Mouse (Mus musculus) midbrain, embryonic 15.5 days (tissue): Measurements from ENCODE around the gene Sf3b4. TPM values are rescaled to one million over a fixed set of nuclear protein-coding genes. Genes with fewer than 3 reads are reported as not detected.

Experiments used
- microRNA-seq: library from miRNA; unstranded; fragments of <30 nt; microRNA quantifications from one replicate; pipeline ENCODE4, GENCODE M21; 2016
- polyA plus RNA-seq: library from polyadenylated mRNA; unstranded; fragments of >200 nt; fragmentation: Nextera tagmentation; extraction: Ambion mirVana; gene quantifications from 2 replicates; pipeline ENCODE4 v1.2.1, GENCODE M21; 2015

Sf3b4 gene
- polyA plus RNA-seq, 1 experiment from 2014 or later: 138 TPM

Small RNAs within 50 kb of the gene (microRNA-seq; reads per million reads assigned to microRNA genes)
- not detected for gene Gm44492

Other genes starting within 250 kb of the Sf3b4 start
- gene Anp32e, start 243.1 kb upstream of the Sf3b4 start, polyA plus RNA-seq: 116 and 123 TPM in 2 replicates
- 59.3 and 63.1 TPM in 2 replicates for gene Plekho1, start 176.3 kb upstream of the Sf3b4 start, polyA plus RNA-seq
- 64.4 and 65.6 TPM in 2 replicates for gene Vps45, start 113.9 kb upstream of the Sf3b4 start, polyA plus RNA-seq
- gene Otud7b, start 67.8 kb upstream of the Sf3b4 start, polyA plus RNA-seq: 7.7 and 8.2 TPM in 2 replicates
- gene Mtmr11, start 10.3 kb upstream of the Sf3b4 start, polyA plus RNA-seq: 8.3 and 14.1 TPM in 2 replicates
- 140 and 142 TPM in 2 replicates for gene Sv2a, start 8.8 kb downstream of the Sf3b4 start, polyA plus RNA-seq
- gene Bola1, start 47.4 kb downstream of the Sf3b4 start, polyA plus RNA-seq: 51.0 and 59.9 TPM in 2 replicates
- 0.92 TPM in 1 of 2 replicates, not detected in the other for gene Hist2h2ab, start 47.5 kb downstream of the Sf3b4 start, polyA plus RNA-seq
- 1.8 and 2.2 TPM in 2 replicates for gene Hist2h2ac, start 48.5 kb downstream of the Sf3b4 start, polyA plus RNA-seq
- gene Hist2h2be, start 48.8 kb downstream of the Sf3b4 start, polyA plus RNA-seq: 5.1 and 5.4 TPM in 2 replicates
- gene Hist2h3c2, start 66.8 kb downstream of the Sf3b4 start, polyA plus RNA-seq: 2.3 and 2.4 TPM in 2 replicates
- 44.8 and 51.7 TPM in 2 replicates for gene Hist2h2aa2, start 67.9 kb downstream of the Sf3b4 start, polyA plus RNA-seq
- 14.4 and 19.2 TPM in 2 replicates for gene Hist2h2aa1, start 73.2 kb downstream of the Sf3b4 start, polyA plus RNA-seq
- gene Hist2h3c1, start 74.4 kb downstream of the Sf3b4 start, polyA plus RNA-seq: 0.11 TPM in 1 of 2 replicates, not detected in the other
- 5.6 and 6.1 TPM in 2 replicates for gene Hist2h4, start 91.0 kb downstream of the Sf3b4 start, polyA plus RNA-seq
- 12.8 and 13.1 TPM in 2 replicates for gene Hist2h3b, start 96.3 kb downstream of the Sf3b4 start, polyA plus RNA-seq
- 1.9 and 2.6 TPM in 2 replicates for gene Hist2h2bb, start 97.4 kb downstream of the Sf3b4 start, polyA plus RNA-seq
- gene Fcgr1, start 121.6 kb downstream of the Sf3b4 start, polyA plus RNA-seq: 1.0 and 1.7 TPM in 2 replicates